Mouse (Mus musculus) liver, postnatal 0 days (tissue): ENCODE results near the gene Ift43.

ENCODE experiments used
- CTCF ChIP-seq: sonication (generic); IDR thresholded peaks from 2 replicates; pipeline ENCODE4 v1.5.1; 2016; ENCODE audit warnings: antibody characterized with exemption, low read depth
- EP300 ChIP-seq: IDR thresholded peaks from 2 replicates; pipeline ENCODE4 v1.6.1; 2016; ENCODE audit warnings: antibody characterized with exemption, low read depth, mild to moderate bottlenecking

- TF ChIP-seq CTCF (no peak), EP300 (no peak)
These were observed 27.2 kb downstream of the Ift43 start for GRCm38 (mm10) chr12:86109531-86109930.
